Mouse (Mus musculus) midbrain, embryonic 16.5 days (tissue): ENCODE data around the gene Ppp1r17. TPM values are rescaled to one million over a fixed set of nuclear protein-coding genes. Genes with fewer than 3 reads are reported as not detected.

Experiments
- ATAC-seq: fragments of 200-750 bp; cut with Nextera tagmentation; 2 replicates; pipeline ENCODE4 v1.8.0; 2017; ENCODE audit warnings: moderate TSS enrichment
- H3K27ac ChIP-seq: fragments of 300-500 bp; sonication (generic); 2 replicates; pipeline ENCODE4 v1.5.1; 2014; ENCODE audit warnings: mild to moderate bottlenecking, low read length, mixed read lengths
- H3K27me3 ChIP-seq: fragments of 300-500 bp; sonication (generic); 2 replicates; pipeline ENCODE4 v1.6.1; 2014; ENCODE audit warnings: low read depth, low read length, mixed read lengths; ENCODE audit not compliant: control insufficient read depth, insufficient read depth
- H3K36me3 ChIP-seq: fragments of 300-500 bp; sonication (generic); 2 replicates; pipeline ENCODE4 v1.6.1; 2014; ENCODE audit warnings: mild to moderate bottlenecking, low read length, moderate library complexity, mixed read lengths; ENCODE audit not compliant: control insufficient read depth, insufficient read depth
- H3K4me1 ChIP-seq: fragments of 300-500 bp; sonication (generic); 2 replicates; pipeline ENCODE4 v1.6.1; 2014; ENCODE audit warnings: mild to moderate bottlenecking, low read length, mixed read lengths; ENCODE audit not compliant: control insufficient read depth, insufficient read depth
- H3K4me2 ChIP-seq: fragments of 300-500 bp; sonication (generic); 2 replicates; pipeline ENCODE4 v1.6.1; 2014; ENCODE audit warnings: mild to moderate bottlenecking, low read length, mixed read lengths
- H3K4me3 ChIP-seq: fragments of 300-500 bp; sonication (generic); 2 replicates; pipeline ENCODE4 v1.5.1; 2014; ENCODE audit warnings: low read depth, mild to moderate bottlenecking, low read length, moderate library complexity, mixed read lengths
- H3K9ac ChIP-seq: fragments of 300-500 bp; sonication (generic); 2 replicates; pipeline ENCODE4 v1.6.1; 2014; ENCODE audit warnings: low read depth, low read length, mixed read lengths
- H3K9me3 ChIP-seq: fragments of 300-500 bp; sonication (generic); replicated peaks from 2 replicates; pipeline ENCODE4 v1.6.1; 2014; ENCODE audit warnings: mild to moderate bottlenecking, low read length, mixed read lengths; ENCODE audit not compliant: control insufficient read depth, poor library complexity, severe bottlenecking
- WGBS: fragments of 180-500 bp; shearing (Covaris S2); extraction: QIAGEN DNeasy Blood & Tissue Kit; methylation state at CpG from one replicate; pipeline ENCODE4 v1.1.7; 2014; 5-methylcytosine and 5-hydroxymethylcytosine counted together
- polyA plus RNA-seq: library from polyadenylated mRNA; unstranded; fragments of >200 nt; fragmentation: Nextera tagmentation; extraction: Ambion mirVana; gene quantifications from 2 replicates; pipeline ENCODE4 v1.2.1, GENCODE M21; 2015

Gene Ppp1r17
- polyA plus RNA-seq, 1 experiment from 2014 or later, result 5.2 TPM

GRCm38 (mm10) chr6:56066632-56067282 lies 49.5 kb downstream of the Ppp1r17 start:
- H3K9ac ChIP-seq, result no peak overlapping the region
- no peaks in the 10 kb centered on the region for H3K9me3 ChIP-seq
- 39% methylated on average over 5 of the region's 5 CpGs for whole genome bisulfite sequencing

GRCm38 (mm10) chr6:56068516-56068915 lies 51.2 kb downstream of the Ppp1r17 start:
- Histone ChIP-seq H3K4me2 (no peak overlapping the region), H3K36me3 (no peaks in the 10 kb centered on the region), H3K27ac (no peak overlapping the region), H3K9ac (no peak overlapping the region), H3K4me1 (no peaks in the 10 kb centered on the region), H3K9me3 (no peaks in the 10 kb centered on the region), H3K4me3 (no peak overlapping the region), H3K27me3 (no peaks in the 10 kb centered on the region)
- ATAC-seq, result no peak

More at GRCm38 (mm10) chr6:56066632-56067282, 49.5 kb downstream of the Ppp1r17 start:
- no peak overlapping the region for H3K27ac ChIP-seq
- H3K4me1 ChIP-seq, result no peaks in the 10 kb centered on the region
- H3K4me3 ChIP-seq, result no peak overlapping the region
- peak; percentile 91 for ATAC-seq
- H3K27me3 ChIP-seq, result no peaks in the 10 kb centered on the region
- H3K4me2 ChIP-seq, result no peak overlapping the region
- no peaks in the 10 kb centered on the region for H3K36me3 ChIP-seq

DNA sequence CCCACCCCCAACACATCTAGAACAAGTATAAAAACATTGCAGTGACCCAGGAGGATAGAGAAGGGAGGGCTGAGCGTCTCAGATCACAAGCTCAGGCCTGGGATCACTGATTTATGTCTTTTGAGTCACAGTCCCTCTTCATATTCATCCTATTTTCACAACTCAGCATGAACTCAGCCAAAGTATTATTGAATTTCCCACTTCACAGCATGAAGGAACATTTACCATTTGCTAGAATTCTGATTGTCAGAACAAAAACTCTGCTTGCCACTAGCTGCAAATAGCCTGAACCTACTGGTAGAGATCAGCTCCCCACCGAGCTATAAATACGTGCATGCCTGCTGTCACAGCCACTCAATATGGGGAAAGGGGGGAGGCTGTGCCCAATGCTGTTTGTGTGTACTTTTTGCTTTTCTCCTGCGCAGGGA lies 59.1 kb downstream of the Ppp1r17 start:
- no peaks in the 10 kb centered on the region for H3K4me1 ChIP-seq
- H3K36me3 ChIP-seq, result no peaks in the 10 kb centered on the region
- H3K4me2 ChIP-seq, result no peak overlapping the region
- no peak overlapping the region for H3K9ac ChIP-seq
- no peak overlapping the region for H3K27ac ChIP-seq
- 21% methylated on average over 4 of the region's 4 CpGs for WGBS
- H3K9me3 ChIP-seq, result no peaks in the 10 kb centered on the region
- H3K4me3 ChIP-seq, result no peak overlapping the region
- peak; percentile 80; the same call in 1 of the 2 replicates for ATAC-seq
- no peaks in the 10 kb centered on the region for H3K27me3 ChIP-seq

Other genes with a start within 250 kb of the Ppp1r17 start
- gene Itprid1, start 180.6 kb upstream of the Ppp1r17 start, polyA plus RNA-seq, result 0.05 TPM in 1 of 2 replicates, not detected in the other